Mouse (Mus musculus) midbrain, embryonic 15.5 days (tissue): ENCODE measurements around the gene Tmem208. TPM values are rescaled to one million over a fixed set of nuclear protein-coding genes. Genes with fewer than 3 reads are reported as not detected.

Experiments used
- ATAC-seq: fragments of 200-750 bp; cut with Nextera tagmentation; replicated peaks from 2 replicates; pipeline ENCODE4 v1.8.0; 2017; ENCODE audit warnings: moderate TSS enrichment
- H3K27ac ChIP-seq: fragments of 300-500 bp; sonication (generic); 2 replicates; pipeline ENCODE4 v1.5.1; 2015; ENCODE audit warnings: mild to moderate bottlenecking, inconsistent platforms
- H3K27me3 ChIP-seq: fragments of 300-500 bp; sonication (generic); replicated peaks from 2 replicates; pipeline ENCODE4 v1.6.1; 2015; ENCODE audit warnings: inconsistent platforms
- H3K36me3 ChIP-seq: fragments of 300-500 bp; sonication (generic); replicated peaks from 2 replicates; pipeline ENCODE4 v1.6.1; 2015; ENCODE audit warnings: inconsistent platforms
- H3K4me1 ChIP-seq: fragments of 300-500 bp; sonication (generic); 2 replicates; pipeline ENCODE4 v1.6.1; 2015; ENCODE audit warnings: inconsistent platforms
- H3K4me2 ChIP-seq: fragments of 300-500 bp; sonication (generic); 2 replicates; pipeline ENCODE4 v1.6.1; 2015; ENCODE audit warnings: inconsistent platforms, mild to moderate bottlenecking, moderate library complexity
- H3K4me3 ChIP-seq: fragments of 300-500 bp; sonication (generic); 2 replicates; pipeline ENCODE4 v1.5.1; 2015; ENCODE audit warnings: mild to moderate bottlenecking, inconsistent platforms
- H3K9ac ChIP-seq: fragments of 300-500 bp; sonication (generic); 2 replicates; pipeline ENCODE4 v1.6.1; 2015; ENCODE audit warnings: mild to moderate bottlenecking, inconsistent platforms
- H3K9me3 ChIP-seq: fragments of 300-500 bp; sonication (generic); 2 replicates; pipeline ENCODE4 v1.6.1; 2016; ENCODE audit warnings: inconsistent platforms
- WGBS: fragments of 180-500 bp; shearing (Covaris S2); methylation state at CpG from one replicate; pipeline ENCODE4 v1.1.7; 2015; ENCODE audit warnings: mixed read lengths; 5-methylcytosine and 5-hydroxymethylcytosine counted together
- microRNA counts: library from miRNA; unstranded; fragments of <30 nt; microRNA quantifications from one replicate; lab custom pipeline; 2016
- microRNA-seq: library from miRNA; unstranded; fragments of <30 nt; microRNA quantifications from one replicate; pipeline ENCODE4, GENCODE M21; 2016
- polyA plus RNA-seq: library from polyadenylated mRNA; unstranded; fragments of >200 nt; fragmentation: Nextera tagmentation; extraction: Ambion mirVana; gene quantifications from 2 replicates; pipeline ENCODE4 v1.2.1, GENCODE M21; 2015

The Tmem208 gene
- polyA plus RNA-seq, 1 experiment from 2014 or later = 130 TPM

DNA sequence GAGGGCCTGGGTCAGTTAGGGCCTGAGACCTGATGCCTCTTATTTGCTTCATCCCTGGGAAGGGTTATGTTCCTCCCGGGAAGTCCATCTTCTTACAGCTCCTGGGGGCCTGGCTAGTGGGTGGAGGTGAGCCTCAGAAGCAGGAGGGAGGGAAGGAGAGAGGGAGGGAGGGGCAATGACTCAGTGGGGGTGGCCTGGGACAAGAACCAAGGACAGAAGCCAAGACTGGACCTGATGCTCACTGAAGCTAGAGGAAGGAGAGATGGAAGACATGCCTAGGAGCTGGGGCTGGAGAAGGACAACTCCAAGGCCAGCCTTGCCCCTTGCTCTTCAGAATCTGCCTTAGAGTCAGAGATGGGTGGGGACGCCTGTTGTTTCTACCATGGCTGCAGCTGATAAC lies 46.9 kb downstream of the Tmem208 start, which contains the start of gene Plekhg4:
TSS of gene Plekhg4 (plus strand) at position 243 of the 400 bp plus-strand sequence.
- H3K4me3 ChIP-seq = no peak within 1 kb of the TSS
- H3K27me3 ChIP-seq = no peaks in the 10 kb centered on the region
- ATAC-seq = no peak
- H3K36me3 ChIP-seq = no peaks in the 10 kb centered on the region
- 65% methylated on average over 2 of the region's 2 CpGs for WGBS
- peak within 1 kb of the TSS; percentile 45; the same call in 1 of the 2 replicates for H3K4me2 ChIP-seq
- H3K4me1 ChIP-seq = no peaks in the 10 kb centered on the region
- no peak within 1 kb of the TSS for H3K9ac ChIP-seq
- H3K9me3 ChIP-seq = no peaks in the 10 kb centered on the region
- no peak within 1 kb of the TSS for H3K27ac ChIP-seq

DNA sequence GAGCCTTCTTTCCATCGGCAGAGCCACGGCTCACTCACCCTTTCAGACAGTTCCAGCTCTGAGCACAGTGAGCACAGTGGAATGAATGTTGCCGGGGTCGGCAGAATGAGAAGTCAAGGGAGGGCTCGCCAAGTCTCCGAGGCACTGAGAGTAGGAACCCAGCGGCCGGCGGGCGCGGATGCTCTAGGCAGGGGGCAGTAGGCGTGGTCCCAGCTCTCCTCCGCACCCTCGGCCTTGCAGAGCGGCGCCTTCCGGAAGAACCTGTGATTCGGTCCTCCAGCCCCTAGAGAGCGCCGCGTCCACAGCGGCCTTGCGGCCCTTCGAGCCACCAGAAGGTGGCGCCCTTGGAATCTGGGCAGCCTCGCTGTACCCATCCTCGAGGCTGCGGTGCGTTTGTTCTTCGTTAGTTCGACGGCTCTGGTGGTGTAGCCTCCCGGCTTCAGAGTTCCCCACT lies 48.4 kb downstream of the Tmem208 start:
- Histone ChIP-seq H3K4me2 (peak overlapping the region; percentile 45), H3K9me3 (no peaks in the 10 kb centered on the region), H3K4me1 (no peaks in the 10 kb centered on the region), H3K27me3 (no peaks in the 10 kb centered on the region), H3K4me3 (peak overlapping the region; percentile 20), H3K9ac (no peak overlapping the region), H3K36me3 (no peaks in the 10 kb centered on the region), H3K27ac (no peak overlapping the region)
- ATAC-seq = peak; percentile 48; the same call in 1 of the 2 replicates
- WGBS = 25% methylated on average over 33 of the region's 33 CpGs

DNA sequence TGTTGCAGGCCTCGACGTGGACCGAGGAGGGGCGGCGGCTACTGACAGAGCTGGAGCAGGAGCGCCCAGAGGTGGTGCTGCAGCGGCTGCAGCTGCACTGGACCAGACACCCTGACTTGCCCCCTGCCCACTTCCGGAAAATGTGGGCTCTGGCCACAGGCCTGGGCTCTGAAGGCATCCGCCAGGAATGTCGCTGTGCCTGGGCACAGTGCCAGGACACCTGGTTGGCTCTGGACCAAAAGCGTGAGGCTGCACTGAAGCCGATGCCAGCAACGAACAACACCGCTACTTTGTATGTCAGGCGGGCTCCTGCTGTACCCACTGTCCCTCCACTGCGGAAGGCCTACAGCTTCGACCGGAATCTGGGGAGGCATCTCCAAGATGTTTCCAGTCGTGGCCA lies 52.5 kb downstream of the Tmem208 start:
- H3K36me3 ChIP-seq = no peaks in the 10 kb centered on the region
- 68% methylated on average over 19 of the region's 19 CpGs for WGBS

DNA sequence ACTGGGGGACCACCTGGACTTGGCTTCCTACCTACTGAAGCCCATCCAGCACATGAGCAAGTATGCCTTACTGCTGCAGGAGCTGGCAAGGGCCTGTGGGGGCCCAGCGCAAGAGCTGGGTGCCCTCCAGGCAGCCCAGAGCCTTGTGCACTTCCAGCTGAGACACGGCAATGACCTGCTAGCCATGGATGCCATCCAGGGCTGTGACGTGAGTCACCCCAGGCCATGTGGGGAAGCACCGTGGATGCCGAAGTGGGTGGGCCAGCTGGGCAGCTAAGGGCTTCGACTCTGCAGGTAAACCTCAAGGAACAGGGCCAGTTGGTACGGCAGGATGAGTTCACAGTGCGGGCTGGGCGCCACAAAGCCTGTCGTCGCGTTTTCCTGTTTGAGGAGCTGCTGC lies 54.2 kb downstream of the Tmem208 start:
- Histone ChIP-seq H3K4me2 (no peak overlapping the region), H3K4me1 (no peaks in the 10 kb centered on the region), H3K27me3 (no peaks in the 10 kb centered on the region), H3K4me3 (no peak overlapping the region), H3K36me3 (no peaks in the 10 kb centered on the region), H3K9ac (no peak overlapping the region), H3K27ac (no peak overlapping the region), H3K9me3 (no peaks in the 10 kb centered on the region)
- no peak for ATAC-seq
- WGBS = 91% methylated on average over 12 of the region's 12 CpGs

More for the DNA sequence above, 52.5 kb downstream of the Tmem208 start:
- H3K4me3 ChIP-seq = no peak overlapping the region
- no peak overlapping the region for H3K27ac ChIP-seq
- no peak for ATAC-seq
- no peaks in the 10 kb centered on the region for H3K27me3 ChIP-seq
- H3K4me2 ChIP-seq = no peak overlapping the region
- no peaks in the 10 kb centered on the region for H3K4me1 ChIP-seq
- H3K9me3 ChIP-seq = no peaks in the 10 kb centered on the region
- no peak overlapping the region for H3K9ac ChIP-seq

DNA sequence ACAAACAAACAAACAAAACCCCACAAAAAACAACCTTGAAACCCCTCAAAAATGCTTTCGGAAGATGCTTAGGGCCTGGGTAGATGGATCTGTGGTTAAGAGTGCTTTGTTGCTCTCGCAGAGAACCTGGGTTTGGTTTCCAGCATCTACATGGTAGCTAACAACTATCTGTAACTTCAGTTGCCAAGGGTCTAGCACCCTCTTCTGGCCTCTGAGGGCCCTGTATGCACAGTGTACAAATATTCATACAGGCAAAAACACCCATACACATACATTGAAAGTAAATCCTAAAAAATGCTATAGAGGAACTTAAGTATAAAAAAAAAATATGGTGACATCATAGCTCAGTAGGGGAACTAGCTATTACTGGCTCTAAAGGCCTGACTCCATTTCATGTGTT lies 57.9 kb downstream of the Tmem208 start:
- Histone ChIP-seq H3K9ac (no peak overlapping the region), H3K4me3 (no peak overlapping the region), H3K4me2 (no peak overlapping the region), H3K9me3 (no peaks in the 10 kb centered on the region), H3K36me3 (no peaks in the 10 kb centered on the region), H3K27ac (no peak overlapping the region), H3K27me3 (no peaks in the 10 kb centered on the region), H3K4me1 (no peaks in the 10 kb centered on the region)
- no peak for ATAC-seq
- 96% methylated on average over 2 of the region's 2 CpGs for WGBS

MicroRNAs encoded within 50 kb of the gene (microRNA counts, 519-probe panel; counts per million panel counts)
- microRNA mmu-miR-328 (lab: Ali Mortazavi, UCI) = 2,275 counts per million, percentile 32 among the panel's probes with 10 or more counts

Small RNA genes within 50 kb of the gene (microRNA-seq; reads per million reads assigned to microRNA genes)
- gene Gm27320 (not detected), gene Mir328 (346 reads per million, percentile 66 among the genes with 10 or more reads in this experiment)

Other genes starting within 250 kb of the Tmem208 start
- not detected in 2 replicates for gene Ces3b, start 242.6 kb upstream of the Tmem208 start, polyA plus RNA-seq
- 0.06 TPM in 1 of 2 replicates, not detected in the other for gene Ces4a, start 194.6 kb upstream of the Tmem208 start, polyA plus RNA-seq
- gene Cbfb, start 155.7 kb upstream of the Tmem208 start, polyA plus RNA-seq = 20.3 and 22.5 TPM in 2 replicates
- gene D230025D16Rik, start 101.2 kb upstream of the Tmem208 start, polyA plus RNA-seq = 37.1 and 37.6 TPM in 2 replicates
- gene B3gnt9, start 71.2 kb upstream of the Tmem208 start, polyA plus RNA-seq = 8.1 TPM in 2 replicates
- 13.5 and 13.6 TPM in 2 replicates for gene Tradd, start 61.7 kb upstream of the Tmem208 start, polyA plus RNA-seq
- gene Fbxl8, start 61.7 kb upstream of the Tmem208 start, polyA plus RNA-seq = 0.99 and 1.3 TPM in 2 replicates
- 0.25 and 0.42 TPM in 2 replicates for gene Hsf4, start 56.6 kb upstream of the Tmem208 start, polyA plus RNA-seq
- gene Nol3, start 50.2 kb upstream of the Tmem208 start, polyA plus RNA-seq = 4.0 and 4.5 TPM in 2 replicates
- gene 4931428F04Rik, start 36.5 kb upstream of the Tmem208 start, polyA plus RNA-seq = 165 and 173 TPM in 2 replicates
- gene Exoc3l, start 30.3 kb upstream of the Tmem208 start, polyA plus RNA-seq = 11.8 and 12.7 TPM in 2 replicates
- 45.3 and 48.9 TPM in 2 replicates for gene E2f4, start 28.7 kb upstream of the Tmem208 start, polyA plus RNA-seq
- gene Elmo3, start 20.8 kb upstream of the Tmem208 start, polyA plus RNA-seq = 1.1 and 1.3 TPM in 2 replicates
- gene Lrrc29, start 76 bp upstream of the Tmem208 start, polyA plus RNA-seq = 0.68 and 1.1 TPM in 2 replicates
- 0.88 and 1.2 TPM in 2 replicates for gene Fhod1, start 21.6 kb downstream of the Tmem208 start, polyA plus RNA-seq
- gene Slc9a5, start 22.5 kb downstream of the Tmem208 start, polyA plus RNA-seq = 12.0 and 12.2 TPM in 2 replicates
- 2.1 and 2.4 TPM in 2 replicates for gene Plekhg4, start 46.9 kb downstream of the Tmem208 start, polyA plus RNA-seq
- gene Kctd19, start 87.1 kb downstream of the Tmem208 start, polyA plus RNA-seq = not detected in 2 replicates
- gene Lrrc36, start 87.2 kb downstream of the Tmem208 start, polyA plus RNA-seq = 0.97 and 1.3 TPM in 2 replicates
- 125 and 127 TPM in 2 replicates for gene Tppp3, start 145.2 kb downstream of the Tmem208 start, polyA plus RNA-seq
- gene Zdhhc1, start 170.5 kb downstream of the Tmem208 start, polyA plus RNA-seq = 36.5 and 39.9 TPM in 2 replicates
- gene Hsd11b2, start 192.4 kb downstream of the Tmem208 start, polyA plus RNA-seq = 4.7 and 4.9 TPM in 2 replicates
- 234 and 240 TPM in 2 replicates for gene Atp6v0d1, start 239.7 kb downstream of the Tmem208 start, polyA plus RNA-seq